Mouse (Mus musculus) midbrain, embryonic 16.5 days (tissue): ENCODE results near the gene Gm20518. TPM values are rescaled to one million over a fixed set of nuclear protein-coding genes. Genes with fewer than 3 reads are reported as not detected.

Experiments
- ATAC-seq: fragments of 200-750 bp; cut with Nextera tagmentation; 2 replicates; pipeline ENCODE4 v1.8.0; 2017; ENCODE audit warnings: moderate TSS enrichment
- H3K27ac ChIP-seq: fragments of 300-500 bp; sonication (generic); 2 replicates; pipeline ENCODE4 v1.5.1; 2014; ENCODE audit warnings: mild to moderate bottlenecking, low read length, mixed read lengths
- H3K27me3 ChIP-seq: fragments of 300-500 bp; sonication (generic); 2 replicates; pipeline ENCODE4 v1.6.1; 2014; ENCODE audit warnings: low read depth, low read length, mixed read lengths; ENCODE audit not compliant: control insufficient read depth, insufficient read depth
- H3K36me3 ChIP-seq: fragments of 300-500 bp; sonication (generic); 2 replicates; pipeline ENCODE4 v1.6.1; 2014; ENCODE audit warnings: mild to moderate bottlenecking, low read length, moderate library complexity, mixed read lengths; ENCODE audit not compliant: control insufficient read depth, insufficient read depth
- H3K4me1 ChIP-seq: fragments of 300-500 bp; sonication (generic); 2 replicates; pipeline ENCODE4 v1.6.1; 2014; ENCODE audit warnings: mild to moderate bottlenecking, low read length, mixed read lengths; ENCODE audit not compliant: control insufficient read depth, insufficient read depth
- H3K4me2 ChIP-seq: fragments of 300-500 bp; sonication (generic); 2 replicates; pipeline ENCODE4 v1.6.1; 2014; ENCODE audit warnings: mild to moderate bottlenecking, low read length, mixed read lengths
- H3K4me3 ChIP-seq: fragments of 300-500 bp; sonication (generic); 2 replicates; pipeline ENCODE4 v1.5.1; 2014; ENCODE audit warnings: low read depth, mild to moderate bottlenecking, low read length, moderate library complexity, mixed read lengths
- H3K9ac ChIP-seq: fragments of 300-500 bp; sonication (generic); 2 replicates; pipeline ENCODE4 v1.6.1; 2014; ENCODE audit warnings: low read depth, low read length, mixed read lengths
- H3K9me3 ChIP-seq: fragments of 300-500 bp; sonication (generic); replicated peaks from 2 replicates; pipeline ENCODE4 v1.6.1; 2014; ENCODE audit warnings: mild to moderate bottlenecking, low read length, mixed read lengths; ENCODE audit not compliant: control insufficient read depth, poor library complexity, severe bottlenecking
- WGBS: fragments of 180-500 bp; shearing (Covaris S2); extraction: QIAGEN DNeasy Blood & Tissue Kit; methylation state at CpG from one replicate; pipeline ENCODE4 v1.1.7; 2014; 5-methylcytosine and 5-hydroxymethylcytosine counted together
- polyA plus RNA-seq: library from polyadenylated mRNA; unstranded; fragments of >200 nt; fragmentation: Nextera tagmentation; extraction: Ambion mirVana; gene quantifications from 2 replicates; pipeline ENCODE4 v1.2.1, GENCODE M21; 2015

Gm20518 gene
- polyA plus RNA-seq, 1 experiment from 2014 or later = 0.49 TPM

DNA sequence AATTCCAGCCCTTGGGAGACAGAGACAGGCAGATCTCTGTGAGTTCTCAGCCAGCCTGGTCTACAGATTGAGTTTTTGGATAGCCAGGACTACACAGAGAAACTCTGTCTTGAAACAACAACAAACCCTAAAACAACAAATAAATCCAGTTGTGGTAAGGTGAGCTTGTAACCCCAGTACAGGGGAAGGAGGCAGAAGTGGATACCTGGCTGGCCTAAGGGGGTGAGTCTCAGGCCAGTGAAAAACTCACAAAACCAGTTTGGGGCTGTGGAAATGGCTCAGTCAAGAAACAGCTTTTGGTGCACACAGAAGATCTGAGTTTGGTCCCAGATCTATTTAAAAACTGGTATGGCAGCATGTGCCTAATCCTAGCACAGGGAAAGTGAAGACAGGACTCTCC, 9.3 kb downstream of the Gm20518 start:
- H3K9me3 ChIP-seq = no peaks in the 10 kb centered on the region
- H3K27me3 ChIP-seq = no peaks in the 10 kb centered on the region
- no peaks in the 10 kb centered on the region; the same call in 1 of the 2 replicates for H3K4me1 ChIP-seq
- 0 out of 2 replicates have a peak, but pooled peaks cover 2% of the 10 kb centered on the region for H3K36me3 ChIP-seq
- no peak overlapping the region for H3K4me3 ChIP-seq
- ATAC-seq = no peak
- H3K9ac ChIP-seq = no peak overlapping the region
- no peak overlapping the region for H3K4me2 ChIP-seq
- no peak overlapping the region for H3K27ac ChIP-seq

DNA sequence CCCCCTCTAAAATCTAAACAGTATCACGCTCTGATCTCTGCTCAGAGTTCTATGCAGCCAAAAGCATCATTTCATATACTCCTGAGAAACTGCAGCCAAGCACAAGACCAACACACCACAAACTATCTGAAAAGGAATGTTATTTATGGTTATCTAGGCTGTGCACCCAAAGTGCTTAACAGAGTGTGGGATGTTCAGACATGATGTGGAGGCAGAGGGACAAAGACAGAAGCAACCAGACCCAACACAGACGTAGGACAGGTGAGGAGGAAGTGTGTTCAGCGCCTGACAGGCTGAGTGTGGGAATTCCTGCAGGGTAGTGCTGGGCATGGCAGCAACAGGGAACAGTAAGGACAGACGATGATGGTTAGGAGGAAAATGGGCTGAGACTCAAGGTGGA, 11.9 kb downstream of the Gm20518 start:
- Histone ChIP-seq H3K4me1 (no peaks in the 10 kb centered on the region), H3K27ac (no peak overlapping the region), H3K9ac (no peak overlapping the region), H3K9me3 (no peaks in the 10 kb centered on the region), H3K4me2 (no peak overlapping the region), H3K27me3 (no peaks in the 10 kb centered on the region), H3K4me3 (no peak overlapping the region), H3K36me3 (0 out of 2 replicates have a peak, but pooled peaks cover 4% of the 10 kb centered on the region)
- WGBS = 96% methylated on average over 4 of the region's 4 CpGs
- ATAC-seq = no peak

DNA sequence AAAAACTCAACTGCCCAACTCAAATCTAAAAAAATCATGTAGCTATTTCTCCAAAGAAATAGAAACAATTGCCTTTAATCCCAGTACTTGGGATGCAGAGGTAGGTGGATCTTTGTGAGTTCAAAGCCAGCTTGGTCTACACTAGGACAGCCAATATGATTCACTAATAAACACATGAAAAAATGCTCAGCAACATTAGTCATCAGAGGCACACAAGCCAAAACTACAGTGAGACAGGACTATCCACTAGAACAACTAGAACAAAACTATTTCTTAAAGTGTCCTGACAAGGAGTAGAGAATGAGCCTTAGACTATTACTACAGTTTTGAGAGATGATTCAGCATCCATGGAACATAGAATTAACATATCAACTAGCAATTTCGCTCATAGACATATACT, 15.4 kb downstream of the Gm20518 start:
- Histone ChIP-seq H3K9me3 (no peaks in the 10 kb centered on the region), H3K4me1 (no peaks in the 10 kb centered on the region), H3K4me2 (no peak overlapping the region), H3K27me3 (no peaks in the 10 kb centered on the region), H3K27ac (no peak overlapping the region), H3K9ac (no peak overlapping the region), H3K36me3 (peaks cover 10% of the 10 kb centered on the region; the same call in 1 of the 2 replicates), H3K4me3 (no peak overlapping the region)
- 97% methylated on average over 1 of the region's 1 CpGs for WGBS
- ATAC-seq = no peak

DNA sequence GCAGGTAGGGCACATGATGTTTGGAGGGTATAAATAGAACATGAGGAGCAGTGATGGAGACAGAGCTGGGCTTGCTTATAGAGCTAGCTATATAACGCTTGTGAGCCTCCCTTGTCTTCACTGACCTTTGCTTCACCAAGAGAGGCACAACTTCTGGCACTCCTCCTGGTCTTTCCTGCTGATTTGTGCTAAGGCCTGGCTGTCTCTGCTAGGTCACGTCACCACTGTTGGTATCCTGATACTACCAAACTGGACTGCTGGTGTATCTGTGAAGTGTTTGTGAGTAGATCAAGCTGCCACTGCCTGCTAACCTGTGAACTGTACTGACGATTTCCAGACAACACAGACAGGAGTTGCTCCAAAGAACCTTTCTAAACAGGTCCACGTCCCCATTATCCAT, 16.3 kb downstream of the Gm20518 start:
- ATAC-seq = no peak
- peaks cover 14% of the 10 kb centered on the region; the same call in 1 of the 2 replicates for H3K36me3 ChIP-seq
- no peak overlapping the region for H3K9ac ChIP-seq
- H3K4me2 ChIP-seq = no peak overlapping the region
- no peaks in the 10 kb centered on the region for H3K9me3 ChIP-seq
- WGBS = 95% methylated on average over 4 of the region's 4 CpGs
- H3K27ac ChIP-seq = no peak overlapping the region
- no peaks in the 10 kb centered on the region for H3K4me1 ChIP-seq
- no peaks in the 10 kb centered on the region for H3K27me3 ChIP-seq
- no peak overlapping the region for H3K4me3 ChIP-seq

DNA sequence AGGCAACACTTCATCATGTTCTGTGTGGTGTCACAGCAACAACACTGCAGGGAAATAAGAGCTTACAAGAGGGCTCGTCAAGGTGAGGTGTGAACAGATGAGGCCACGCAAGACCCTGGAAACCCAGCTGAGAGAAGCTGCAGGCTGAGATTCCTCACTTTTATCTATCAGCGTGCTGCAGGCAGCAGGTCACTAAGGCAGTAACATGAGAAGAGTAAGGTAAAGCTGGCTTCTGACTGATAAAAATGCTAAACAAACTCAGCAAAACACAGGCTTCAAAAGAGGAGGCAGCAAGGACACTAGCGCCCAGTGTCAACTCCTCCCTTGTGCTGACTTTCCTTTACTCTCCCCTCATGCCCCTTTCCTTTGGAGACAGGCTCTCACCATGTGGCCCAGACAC, 18.5 kb downstream of the Gm20518 start:
- Histone ChIP-seq H3K9ac (no peak overlapping the region), H3K4me2 (no peak overlapping the region), H3K27me3 (no peaks in the 10 kb centered on the region), H3K36me3 (peaks cover 16% of the 10 kb centered on the region), H3K27ac (no peak overlapping the region), H3K9me3 (no peaks in the 10 kb centered on the region), H3K4me3 (no peak overlapping the region), H3K4me1 (no peaks in the 10 kb centered on the region)
- ATAC-seq = no peak
- 76% methylated on average over 4 of the region's 4 CpGs for WGBS

DNA sequence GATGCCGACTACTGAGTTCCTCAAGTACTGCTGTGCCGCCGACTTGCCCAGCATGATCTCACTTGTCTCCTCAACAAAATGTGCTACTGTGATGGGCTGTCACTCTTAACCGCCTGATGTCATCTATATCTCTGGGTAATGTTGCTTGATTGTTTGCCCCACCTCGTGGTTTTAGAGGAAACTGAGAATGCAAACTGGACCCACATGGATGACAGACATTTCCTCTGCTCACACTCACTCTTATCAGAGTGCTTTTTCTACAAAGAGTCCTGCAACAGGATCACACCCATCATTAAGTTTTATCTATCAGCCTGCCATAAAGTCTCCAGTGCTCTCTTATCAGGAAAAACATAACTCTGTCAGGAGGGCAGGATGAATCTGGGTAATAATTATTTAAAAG, 20.2 kb downstream of the Gm20518 start:
- Histone ChIP-seq H3K4me3 (no peak overlapping the region), H3K27ac (no peak overlapping the region), H3K36me3 (peaks cover 13% of the 10 kb centered on the region), H3K9me3 (no peaks in the 10 kb centered on the region), H3K4me2 (no peak overlapping the region), H3K9ac (no peak overlapping the region), H3K4me1 (no peaks in the 10 kb centered on the region), H3K27me3 (no peaks in the 10 kb centered on the region)
- 89% methylated on average over 5 of the region's 5 CpGs for WGBS
- no peak for ATAC-seq

DNA sequence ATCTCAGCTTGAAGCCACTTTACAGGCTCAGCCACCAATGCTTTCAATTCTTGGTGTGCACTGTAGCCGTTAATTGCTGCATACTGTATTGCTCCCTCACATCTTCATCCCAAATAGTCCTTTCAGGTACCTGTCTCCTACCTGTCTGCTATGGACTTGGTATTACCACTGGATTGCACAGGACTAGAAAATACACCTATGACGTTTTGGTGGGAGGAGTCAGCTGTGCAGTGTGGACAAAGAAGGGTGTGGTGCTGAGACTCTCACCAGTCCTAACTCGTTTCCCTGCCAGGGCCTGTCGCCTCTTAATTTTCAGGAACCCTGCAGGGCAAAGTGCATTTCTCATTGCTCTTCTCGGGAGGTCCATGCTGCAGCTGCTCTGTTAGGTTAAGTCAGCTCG, 25.7 kb downstream of the Gm20518 start:
- no peak overlapping the region for H3K4me3 ChIP-seq
- WGBS = 75% methylated on average over 6 of the region's 6 CpGs
- ATAC-seq = no peak
- no peak overlapping the region for H3K4me2 ChIP-seq
- H3K36me3 ChIP-seq = peaks cover 6% of the 10 kb centered on the region
- no peak overlapping the region for H3K27ac ChIP-seq
- H3K9me3 ChIP-seq = no peaks in the 10 kb centered on the region
- no peak overlapping the region for H3K9ac ChIP-seq
- 0 out of 2 replicates have a peak, but pooled peaks cover 6% of the 10 kb centered on the region for H3K4me1 ChIP-seq
- H3K27me3 ChIP-seq = no peaks in the 10 kb centered on the region

DNA sequence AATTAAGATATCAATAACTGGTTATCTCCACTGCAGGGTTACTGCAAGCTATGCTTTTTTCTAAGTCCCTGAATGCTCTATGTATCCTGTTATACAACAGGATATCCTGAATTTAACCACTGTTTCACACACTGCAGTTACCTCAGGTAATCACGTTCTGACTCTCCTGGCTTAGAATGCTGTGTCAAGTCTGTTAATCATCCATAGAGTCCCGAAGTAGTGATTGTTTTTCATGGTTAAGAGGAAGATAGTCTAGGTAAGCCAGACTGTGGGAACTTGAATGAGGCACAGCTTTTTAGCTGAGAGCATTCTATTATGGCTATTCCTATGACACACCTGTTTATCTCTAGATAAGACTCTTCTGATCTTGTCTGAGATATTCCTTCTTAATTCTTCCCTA, 26.2 kb downstream of the Gm20518 start:
- peaks cover 4% of the 10 kb centered on the region for H3K36me3 ChIP-seq
- WGBS = 95% methylated on average over 2 of the region's 2 CpGs
- no peak for ATAC-seq
- no peak overlapping the region for H3K4me2 ChIP-seq
- H3K4me3 ChIP-seq = no peak overlapping the region
- no peak overlapping the region for H3K9ac ChIP-seq
- 0 out of 2 replicates have a peak, but pooled peaks cover 6% of the 10 kb centered on the region for H3K4me1 ChIP-seq
- H3K27ac ChIP-seq = no peak overlapping the region
- no peaks in the 10 kb centered on the region for H3K9me3 ChIP-seq
- no peaks in the 10 kb centered on the region for H3K27me3 ChIP-seq

DNA sequence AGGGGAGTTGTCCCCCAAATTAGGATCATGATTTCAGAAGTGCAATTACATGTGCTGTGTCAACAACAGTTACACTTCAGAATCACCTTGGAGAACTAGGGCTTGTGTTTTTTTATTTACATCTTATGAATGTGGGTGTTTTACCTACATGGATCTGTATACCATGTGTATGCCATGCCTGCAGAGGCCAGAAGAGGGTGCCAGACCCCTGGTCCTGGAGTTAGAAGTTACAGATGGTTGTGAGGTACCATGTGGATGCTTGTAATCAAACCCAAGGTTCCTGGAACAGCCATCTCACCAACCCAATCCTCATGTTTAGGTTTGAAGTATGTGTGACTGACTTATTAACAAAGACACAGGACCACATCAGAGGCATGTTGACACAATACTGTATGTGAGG, 32.9 kb downstream of the Gm20518 start:
- Histone ChIP-seq H3K36me3 (peaks cover 25% of the 10 kb centered on the region), H3K9ac (no peak overlapping the region), H3K27me3 (no peaks in the 10 kb centered on the region), H3K4me3 (no peak overlapping the region), H3K4me2 (no peak overlapping the region), H3K27ac (no peak overlapping the region), H3K9me3 (no peaks in the 10 kb centered on the region), H3K4me1 (0 out of 2 replicates have a peak, but pooled peaks cover 6% of the 10 kb centered on the region)
- no peak for ATAC-seq
